Mouse (Mus musculus): ENCODE data around the gene Tbk1. TPM values are rescaled to one million over a fixed set of nuclear protein-coding genes. Genes with fewer than 3 reads are reported as not detected.

Gene Tbk1
- polyA plus RNA-seq, 1 experiment from 2014 or later, result 25.9 TPM

GRCm38 (mm10) chr10:121625407-121626185 is 39.0 kb upstream of the Tbk1 start:
- Histone ChIP-seq H3K27me3 (replicated peaks; ENCODE audit: insufficient read depth, low read length) (no peaks in the 10 kb centered on the region), H3K27ac (ENCODE audit: low read length) (peak overlapping the region; percentile 87), H3K9ac (replicated peaks; ENCODE audit: low read depth) (peak overlapping the region; percentile 63), H3K36me3 (ENCODE audit: insufficient read depth, low read length) (0 out of 2 replicates have a peak, but pooled peaks cover 13% of the 10 kb centered on the region), H3K9me3 (ENCODE audit: low read length) (no peaks in the 10 kb centered on the region), H3K4me3 (ENCODE audit: low read depth, low read length) (peak overlapping the region; percentile 73), H3K4me2 (replicated peaks; ENCODE audit: low read depth, low read length) (peak overlapping the region; percentile 74), H3K4me1 (ENCODE audit: insufficient read depth, low read depth, low read length) (no peaks in the 10 kb centered on the region; the same call in 1 of the 2 replicates)
- DNase-seq (ENCODE audit: low spot score) (peak; percentile 74), ATAC-seq (peak; percentile 44)
- no peak for TF ChIP-seq EP300 (IDR thresholded peaks at IDR 0.05)
- no peak for TF ChIP-seq CTCF (IDR thresholded peaks at IDR 0.05)
- under 1% methylated on average over 41 of the region's 41 CpGs for WGBS

GRCm38 (mm10) chr10:121625006-121625405 is 38.4 kb upstream of the Tbk1 start:
- Histone ChIP-seq H3K4me3 (ENCODE audit: low read depth, low read length) (peak overlapping the region; percentile 73), H3K9me3 (ENCODE audit: low read length) (no peaks in the 10 kb centered on the region), H3K27ac (ENCODE audit: low read length) (peak overlapping the region; percentile 87; the same call in 1 of the 2 replicates), H3K4me1 (ENCODE audit: insufficient read depth, low read depth, low read length) (no peaks in the 10 kb centered on the region; the same call in 1 of the 2 replicates), H3K9ac (replicated peaks; ENCODE audit: low read depth) (peak overlapping the region; percentile 30), H3K27me3 (replicated peaks; ENCODE audit: insufficient read depth, low read length) (no peaks in the 10 kb centered on the region), H3K36me3 (ENCODE audit: insufficient read depth, low read length) (0 out of 2 replicates have a peak, but pooled peaks cover 13% of the 10 kb centered on the region), H3K4me2 (replicated peaks; ENCODE audit: low read depth, low read length) (peak overlapping the region; percentile 74)
- peak; percentile 19 for DNase-seq (ENCODE audit: low spot score)
- TF ChIP-seq EP300 (IDR thresholded peaks at IDR 0.05), result no peak
- WGBS, result 3% methylated on average over 9 of the region's 9 CpGs
- ATAC-seq, result no peak

DNA sequence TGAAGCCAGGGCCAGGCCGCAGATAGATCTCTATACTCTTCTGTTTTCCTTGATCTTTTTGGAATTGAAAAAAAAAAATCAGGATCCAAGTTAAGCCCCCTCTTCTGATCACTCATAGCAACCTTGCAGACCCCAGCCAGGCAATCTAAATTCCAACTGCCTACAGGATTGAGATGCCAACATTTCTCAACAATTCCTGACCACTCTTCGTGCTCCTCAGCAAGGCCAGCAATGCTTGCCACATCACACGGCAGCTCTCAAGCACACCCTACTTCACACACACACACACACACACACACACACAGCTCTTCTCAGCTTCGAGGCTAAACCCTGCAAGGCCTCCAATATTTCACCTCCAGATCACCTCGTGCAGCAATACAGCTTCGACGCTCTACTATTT is 37.1 kb upstream of the Tbk1 start:
- TF ChIP-seq EP300 (IDR thresholded peaks at IDR 0.05) (no peak), CTCF (IDR thresholded peaks at IDR 0.05) (no peak)
- peaks cover 13% of the 10 kb centered on the region; the same call in 1 of the 2 replicates for H3K36me3 ChIP-seq (ENCODE audit: insufficient read depth, low read length)
- no peaks in the 10 kb centered on the region; the same call in 1 of the 2 replicates for H3K4me1 ChIP-seq (ENCODE audit: insufficient read depth, low read depth, low read length)
- H3K4me2 ChIP-seq (replicated peaks; ENCODE audit: low read depth, low read length), result no peak overlapping the region
- no peak overlapping the region for H3K4me3 ChIP-seq (ENCODE audit: low read depth, low read length)
- ATAC-seq (no peak), DNase-seq (ENCODE audit: low spot score) (peak; percentile 56)
- no peak overlapping the region for H3K9ac ChIP-seq (replicated peaks; ENCODE audit: low read depth)
- 56% methylated on average over 7 of the region's 7 CpGs for WGBS
- H3K9me3 ChIP-seq (ENCODE audit: low read length), result no peaks in the 10 kb centered on the region
- no peak overlapping the region for H3K27ac ChIP-seq (ENCODE audit: low read length)
- no peaks in the 10 kb centered on the region for H3K27me3 ChIP-seq (replicated peaks; ENCODE audit: insufficient read depth, low read length)

DNA sequence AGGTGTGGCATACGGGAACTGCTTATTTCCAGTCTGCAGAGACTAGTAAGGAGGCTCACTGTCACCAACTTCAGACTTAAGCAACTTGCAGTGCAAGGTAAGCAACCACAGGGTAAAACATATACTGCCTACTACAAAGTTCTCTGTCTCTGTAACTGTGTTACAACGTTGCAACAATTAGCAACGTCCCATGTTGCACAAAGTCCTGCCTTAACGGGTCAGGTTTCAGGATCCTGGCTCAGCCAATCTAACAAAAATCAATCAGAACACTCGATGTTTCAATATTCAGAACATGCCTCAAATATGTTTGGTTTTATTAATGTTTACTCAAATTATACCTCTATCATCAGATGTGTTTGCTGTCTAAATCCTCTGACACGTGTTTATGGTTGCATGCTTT is 35.8 kb upstream of the Tbk1 start:
- Histone ChIP-seq H3K27ac (ENCODE audit: low read length) (no peak overlapping the region), H3K4me1 (ENCODE audit: insufficient read depth, low read depth, low read length) (no peaks in the 10 kb centered on the region; the same call in 1 of the 2 replicates), H3K4me2 (replicated peaks; ENCODE audit: low read depth, low read length) (no peak overlapping the region), H3K36me3 (ENCODE audit: insufficient read depth, low read length) (peaks cover 23% of the 10 kb centered on the region; the same call in 1 of the 2 replicates), H3K27me3 (replicated peaks; ENCODE audit: insufficient read depth, low read length) (no peaks in the 10 kb centered on the region), H3K9me3 (ENCODE audit: low read length) (no peaks in the 10 kb centered on the region), H3K4me3 (ENCODE audit: low read depth, low read length) (no peak overlapping the region), H3K9ac (replicated peaks; ENCODE audit: low read depth) (no peak overlapping the region)
- ATAC-seq, result no peak
- 85% methylated on average over 6 of the region's 6 CpGs for WGBS
- DNase-seq (ENCODE audit: low spot score), result no peak
- TF ChIP-seq EP300 (IDR thresholded peaks at IDR 0.05) (no peak), CTCF (IDR thresholded peaks at IDR 0.05) (no peak)

DNA sequence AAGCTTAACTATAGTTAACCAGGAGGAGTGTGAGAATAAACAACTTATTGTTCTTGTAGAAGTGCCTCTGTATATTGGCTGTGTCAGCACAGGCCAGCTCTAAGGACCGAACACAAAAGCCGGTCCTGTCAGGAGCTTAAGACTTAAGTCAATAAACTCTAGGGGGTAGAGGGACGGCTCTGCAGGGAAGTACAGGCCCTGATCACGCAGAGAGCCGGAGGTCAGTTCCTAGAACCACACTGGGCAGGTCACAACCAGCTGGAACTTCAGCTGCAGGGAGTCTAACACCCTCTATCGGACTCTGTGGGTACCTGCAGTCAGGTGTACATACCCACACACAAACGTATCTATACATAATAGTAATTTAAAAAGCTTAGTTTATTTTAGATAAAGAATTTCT is 29.3 kb upstream of the Tbk1 start:
- Histone ChIP-seq H3K4me2 (replicated peaks; ENCODE audit: low read depth, low read length) (no peak overlapping the region), H3K4me1 (ENCODE audit: insufficient read depth, low read depth, low read length) (no peaks in the 10 kb centered on the region), H3K9me3 (ENCODE audit: low read length) (no peaks in the 10 kb centered on the region), H3K27me3 (replicated peaks; ENCODE audit: insufficient read depth, low read length) (no peaks in the 10 kb centered on the region), H3K4me3 (ENCODE audit: low read depth, low read length) (no peak overlapping the region), H3K27ac (ENCODE audit: low read length) (no peak overlapping the region), H3K36me3 (ENCODE audit: insufficient read depth, low read length) (peaks cover 21% of the 10 kb centered on the region; the same call in 1 of the 2 replicates), H3K9ac (replicated peaks; ENCODE audit: low read depth) (no peak overlapping the region)
- TF ChIP-seq EP300 (IDR thresholded peaks at IDR 0.05), result no peak
- no peak for TF ChIP-seq CTCF (IDR thresholded peaks at IDR 0.05)
- 54% methylated on average over 7 of the region's 7 CpGs for WGBS
- ATAC-seq, result no peak
- no peak for DNase-seq (ENCODE audit: low spot score)

DNA sequence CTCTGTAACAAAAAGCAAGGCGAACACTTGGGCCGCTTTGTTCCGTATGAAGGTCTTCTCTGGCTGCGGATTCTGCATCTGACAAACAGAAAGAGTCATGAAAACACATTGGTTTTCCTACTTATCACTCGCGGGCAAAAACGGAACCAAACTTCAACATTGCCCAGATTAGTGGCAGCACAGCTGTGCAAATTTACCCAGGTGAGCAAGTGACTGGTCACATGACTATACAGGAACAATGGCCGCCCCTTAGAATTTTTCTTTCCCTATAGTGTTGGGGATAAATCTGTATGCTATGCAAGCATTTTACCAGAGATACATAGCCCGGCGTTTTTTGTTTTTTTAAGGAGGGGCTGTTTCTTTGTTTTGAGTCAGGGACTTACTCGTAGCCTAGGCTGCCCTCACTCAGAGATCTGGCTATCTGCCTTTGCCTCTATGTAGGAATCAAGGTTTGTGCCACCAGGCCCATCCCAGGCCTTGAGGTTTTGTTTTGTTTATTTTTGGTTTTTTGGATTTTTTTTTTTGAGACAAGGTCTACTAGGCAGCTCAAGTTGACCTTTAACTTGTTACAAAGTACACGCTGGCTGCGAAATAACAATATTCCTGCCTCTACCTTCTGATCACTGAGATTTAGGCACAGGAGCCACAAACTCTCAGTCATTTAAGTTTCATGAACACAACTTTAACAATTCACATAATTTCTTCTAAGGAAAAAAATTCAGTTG is 28.7 kb upstream of the Tbk1 start:
- H3K4me2 ChIP-seq (replicated peaks; ENCODE audit: low read depth, low read length), result no peak overlapping the region
- H3K36me3 ChIP-seq (ENCODE audit: insufficient read depth, low read length), result peaks cover 21% of the 10 kb centered on the region; the same call in 1 of the 2 replicates
- 77% methylated on average over 13 of the region's 13 CpGs for WGBS
- H3K4me3 ChIP-seq (ENCODE audit: low read depth, low read length), result no peak overlapping the region
- ATAC-seq (no peak), DNase-seq (ENCODE audit: low spot score) (no peak)
- no peak overlapping the region for H3K9ac ChIP-seq (replicated peaks; ENCODE audit: low read depth)
- TF ChIP-seq EP300 (IDR thresholded peaks at IDR 0.05) (no peak), CTCF (IDR thresholded peaks at IDR 0.05) (no peak)
- H3K27ac ChIP-seq (ENCODE audit: low read length), result no peak overlapping the region
- H3K9me3 ChIP-seq (ENCODE audit: low read length), result no peaks in the 10 kb centered on the region
- H3K4me1 ChIP-seq (ENCODE audit: insufficient read depth, low read depth, low read length), result no peaks in the 10 kb centered on the region
- no peaks in the 10 kb centered on the region for H3K27me3 ChIP-seq (replicated peaks; ENCODE audit: insufficient read depth, low read length)

Data from lung, postnatal 0 days (tissue).